9 mouse cellular contexts compared by ENCODE assay signal in the genomic region with DNA sequence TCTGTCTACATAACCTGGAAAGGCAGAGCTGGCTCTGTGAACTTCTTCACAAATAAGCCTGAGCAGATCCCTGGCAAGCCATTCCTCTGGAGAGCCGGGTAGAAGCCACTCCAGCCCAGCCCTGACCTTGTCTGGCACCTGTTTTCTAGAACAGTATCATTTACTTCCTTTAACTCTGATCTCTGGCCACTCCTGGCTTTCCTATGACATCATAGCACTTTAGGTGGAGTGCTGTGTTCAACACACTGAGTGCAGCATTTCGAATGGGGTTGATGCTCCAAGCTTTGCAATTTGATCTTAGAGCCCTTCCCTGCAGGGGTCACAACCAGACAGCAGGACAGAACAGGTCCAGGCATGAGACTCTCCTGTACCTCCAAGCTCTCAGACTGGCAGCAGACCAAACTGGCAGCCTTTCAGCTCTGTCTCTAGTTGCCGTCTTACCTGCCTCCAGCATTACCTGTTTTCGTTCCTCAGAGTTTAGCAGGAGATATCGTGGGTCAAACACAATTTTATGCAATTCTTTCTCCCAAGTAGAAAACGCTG.
DNase-seq lines count a peak whose midpoint lies in the region; ATAC-seq lines count a peak whose summit lies in the region.
"Had no signal": no experiment of that assay in that cellular context is flagged by ENCODE, and none has a peak within 500 bp of the region (broad histone marks: within the 10 kb centered on the region; RNA-seq: fewer than 3 reads in every experiment).

No protein-coding gene starts in this region.

- no peak overlapping the region for H3K4me3 ChIP-seq in embryonic facial prominence, embryonic 14.5 days (ENCODE audit: low read depth, low read length)
- H3K4me3 ChIP-seq in forebrain, embryonic 12.5 days (replicated peaks), result no peak overlapping the region

- no peak overlapping the region for H3K9ac ChIP-seq in embryonic facial prominence, embryonic 14.5 days (ENCODE audit: low read depth, low read length)
- no peak overlapping the region for H3K9ac ChIP-seq in forebrain, embryonic 12.5 days
- H3K9ac ChIP-seq: hindbrain, embryonic 14.5 days had no signal

- H3K27ac ChIP-seq in embryonic facial prominence, embryonic 14.5 days (replicated peaks; ENCODE audit: low read depth, low read length), result no peak overlapping the region
- no peak overlapping the region for H3K27ac ChIP-seq in forebrain, embryonic 12.5 days
- H3K27ac ChIP-seq: hindbrain, embryonic 14.5 days had no signal

- H3K27me3 ChIP-seq in embryonic facial prominence, embryonic 14.5 days (replicated peaks; ENCODE audit: control insufficient read depth, insufficient read depth, low read length), result no peaks in the 10 kb centered on the region
- H3K27me3 ChIP-seq in forebrain, embryonic 12.5 days, result no peaks in the 10 kb centered on the region

- H3K4me1 ChIP-seq in embryonic facial prominence, embryonic 14.5 days (ENCODE audit: control insufficient read depth, insufficient read depth, low read length), result no peaks in the 10 kb centered on the region
- peaks cover 10% of the 10 kb centered on the region for H3K4me1 ChIP-seq in forebrain, embryonic 12.5 days

- peak; percentile 55; the same call in 1 of the 2 replicates for ATAC-seq in embryonic facial prominence, embryonic 14.5 days (ENCODE audit: low read depth)
- ATAC-seq in forebrain, embryonic 12.5 days (ENCODE audit: low FRiP score), result no peak

- WGBS in embryonic facial prominence, embryonic 14.5 days, result 49% methylated on average over 6 of the region's 6 CpGs
- 83% methylated on average over 6 of the region's 6 CpGs for WGBS in forebrain, embryonic 12.5 days

- no peak overlapping the region for H3K4me2 ChIP-seq in embryonic facial prominence, embryonic 14.5 days (ENCODE audit: low read depth, low read length)
- H3K4me2 ChIP-seq in forebrain, embryonic 12.5 days, result no peak overlapping the region
- H3K4me2 ChIP-seq: hindbrain, embryonic 14.5 days had no signal

- H3K36me3 ChIP-seq in embryonic facial prominence, embryonic 14.5 days (ENCODE audit: control insufficient read depth, insufficient read depth, low read length), result no peaks in the 10 kb centered on the region
- H3K36me3 ChIP-seq in forebrain, embryonic 12.5 days (replicated peaks), result no peaks in the 10 kb centered on the region

- DNase-seq in ovary, postnatal 36 days (ENCODE audit: low spot score), result peak; percentile 4
- no peak for DNase-seq in ovary, postnatal 10 days (ENCODE audit: low spot score)
- peak; percentile 24 for DNase-seq in cerebellum, adult 8-10 months
- peak; percentile 55 for DNase-seq in embryonic facial prominence, embryonic 14.5 days (ENCODE audit: low spot score)
- peak; percentile 31 for DNase-seq in lung, postnatal 25 days (ENCODE audit: low spot score)
- DNase-seq in gastrocnemius, postnatal 10 days, result no peak
- DNase-seq: layer of hippocampus, adult 9-11 months had no signal

- no peaks in the 10 kb centered on the region for H3K9me3 ChIP-seq in embryonic facial prominence, embryonic 14.5 days (ENCODE audit: control insufficient read depth, low read length)
- H3K9me3 ChIP-seq in forebrain, embryonic 12.5 days, result no peaks in the 10 kb centered on the region

Comparison
In these comparisons a context has a peak if more than half of its experiments do, and no peak if none do; other contexts are left out.
1. DNase-seq: peak in ovary, postnatal 36 days (single experiment), cerebellum, adult 8-10 months (single experiment), embryonic facial prominence, embryonic 14.5 days (single experiment) and lung, postnatal 25 days (single experiment); none in ovary, postnatal 10 days (single experiment) and gastrocnemius, postnatal 10 days (single experiment).